Mouse (Mus musculus) thymus, adult 2 months (tissue): ENCODE data around the gene Xcr1.

Source experiments
- CTCF ChIP-seq: fragments of 200-500 bp; IDR thresholded peaks from 2 replicates; pipeline ENCODE4 v1.5.1; 2012; ENCODE audit warnings: mild to moderate bottlenecking, control low read depth, low read length, moderate library complexity, borderline replicate concordance; ENCODE audit not compliant: control insufficient read depth, poor library complexity, insufficient read depth; ENCODE audit errors: extremely low read depth
- POLR2A ChIP-seq: fragments of 200-500 bp; IDR thresholded peaks from 2 replicates; pipeline ENCODE4 v1.6.1; 2012; ENCODE audit warnings: mild to moderate bottlenecking, low read length, control low read depth, moderate library complexity; ENCODE audit not compliant: control insufficient read depth, poor library complexity, insufficient read depth; ENCODE audit errors: extremely low read depth

GRCm38 (mm10) chr9:123835851-123836250, 26.0 kb downstream of the Xcr1 start:
- no peak for TF ChIP-seq CTCF
- TF ChIP-seq POLR2A, result no peak
